Mouse (Mus musculus): ENCODE measurements at regions not wholly inside any gene's neighbourhood (a gene's known extent, or its start where the extent isn't known, plus 50 kb on each side); places are given as distances from the start of the nearest gene placed in this dataset.

GRCm38 (mm10) chr3:54103098-54103497, 52.7 kb upstream of the Trpc4 start:
- whole genome bisulfite sequencing, result 65% methylated on average over 15 of the region's 16 CpGs
- Histone ChIP-seq H3K4me1 (ENCODE audit: control insufficient read depth, insufficient read depth, low read length) (no peaks in the 10 kb centered on the region), H3K4me3 (replicated peaks; ENCODE audit: insufficient read depth, low read depth, low read length) (no peak overlapping the region), H3K27ac (ENCODE audit: insufficient read depth, low read length) (no peak overlapping the region), H3K27me3 (ENCODE audit: control insufficient read depth, insufficient read depth, low read length) (no peaks in the 10 kb centered on the region)
- no peak for DNase-seq
- no peak for TF ChIP-seq POLR2A (IDR thresholded peaks at IDR 0.05; ENCODE audit: borderline replicate concordance, insufficient read depth, low read length)
- TF ChIP-seq CTCF (IDR thresholded peaks at IDR 0.05; ENCODE audit: borderline replicate concordance, insufficient read depth, low read depth, low read length), result no peak

- TF ChIP-seq POLR2A (IDR thresholded peaks at IDR 0.05; ENCODE audit: borderline replicate concordance, insufficient read depth, low read length), result no peak
- TF ChIP-seq CTCF (IDR thresholded peaks at IDR 0.05; ENCODE audit: borderline replicate concordance, insufficient read depth, low read depth, low read length), result no peak
- 52% methylated on average over 6 of the region's 6 CpGs for WGBS
- H3K27ac ChIP-seq (ENCODE audit: insufficient read depth, low read length), result no peak overlapping the region
- no peaks in the 10 kb centered on the region for H3K4me1 ChIP-seq (ENCODE audit: control insufficient read depth, insufficient read depth, low read length)
- DNase-seq, result no peak
- no peaks in the 10 kb centered on the region for H3K27me3 ChIP-seq (ENCODE audit: control insufficient read depth, insufficient read depth, low read length)
- H3K4me3 ChIP-seq (replicated peaks; ENCODE audit: insufficient read depth, low read depth, low read length), result no peak overlapping the region
Measured at GRCm38 (mm10) chr3:54083634-54084033, 72.2 kb upstream of the Trpc4 start.

GRCm38 (mm10) chr3:54076461-54076860, 79.4 kb upstream of the Trpc4 start:
- Histone ChIP-seq H3K27me3 (ENCODE audit: control insufficient read depth, insufficient read depth, low read length) (no peaks in the 10 kb centered on the region; the same call in 1 of the 2 replicates), H3K4me1 (ENCODE audit: control insufficient read depth, insufficient read depth, low read length) (no peaks in the 10 kb centered on the region), H3K4me3 (replicated peaks; ENCODE audit: insufficient read depth, low read depth, low read length) (no peak overlapping the region), H3K27ac (ENCODE audit: insufficient read depth, low read length) (no peak overlapping the region)
- no peak for DNase-seq
- TF ChIP-seq CTCF (IDR thresholded peaks at IDR 0.05; ENCODE audit: borderline replicate concordance, insufficient read depth, low read depth, low read length) (no peak), POLR2A (IDR thresholded peaks at IDR 0.05; ENCODE audit: borderline replicate concordance, insufficient read depth, low read length) (no peak)
- 86% methylated on average over 5 of the region's 5 CpGs for WGBS

GRCm38 (mm10) chr3:54060653-54061052, 95.2 kb upstream of the Trpc4 start:
- no peak overlapping the region for H3K27ac ChIP-seq (ENCODE audit: insufficient read depth, low read length)
- no peaks in the 10 kb centered on the region for H3K4me1 ChIP-seq (ENCODE audit: control insufficient read depth, insufficient read depth, low read length)
- TF ChIP-seq POLR2A (IDR thresholded peaks at IDR 0.05; ENCODE audit: borderline replicate concordance, insufficient read depth, low read length), result no peak
- TF ChIP-seq CTCF (IDR thresholded peaks at IDR 0.05; ENCODE audit: borderline replicate concordance, insufficient read depth, low read depth, low read length), result no peak
- no peaks in the 10 kb centered on the region for H3K27me3 ChIP-seq (ENCODE audit: control insufficient read depth, insufficient read depth, low read length)
- WGBS, result 55% methylated on average over 1 of the region's 1 CpGs
- no peak for DNase-seq
- no peak overlapping the region for H3K4me3 ChIP-seq (replicated peaks; ENCODE audit: insufficient read depth, low read depth, low read length)

- WGBS, result 23% methylated on average over 7 of the region's 7 CpGs
- TF ChIP-seq CTCF (IDR thresholded peaks at IDR 0.05; ENCODE audit: borderline replicate concordance, insufficient read depth, low read depth, low read length) (no peak), POLR2A (IDR thresholded peaks at IDR 0.05; ENCODE audit: borderline replicate concordance, insufficient read depth, low read length) (no peak)
- H3K4me1 ChIP-seq (ENCODE audit: control insufficient read depth, insufficient read depth, low read length), result no peaks in the 10 kb centered on the region
- H3K27me3 ChIP-seq (ENCODE audit: control insufficient read depth, insufficient read depth, low read length), result no peaks in the 10 kb centered on the region
- H3K4me3 ChIP-seq (replicated peaks; ENCODE audit: insufficient read depth, low read depth, low read length), result no peak overlapping the region
- DNase-seq, result no peak
- H3K27ac ChIP-seq (ENCODE audit: insufficient read depth, low read length), result no peak overlapping the region
Measured at GRCm38 (mm10) chr3:54054376-54054775, 101.5 kb upstream of the Trpc4 start.

GRCm38 (mm10) chr3:54049370-54049769, 106.5 kb upstream of the Trpc4 start:
- DNase-seq, result no peak
- 6% methylated on average over 2 of the region's 2 CpGs for WGBS
- H3K4me3 ChIP-seq (replicated peaks; ENCODE audit: insufficient read depth, low read depth, low read length), result no peak overlapping the region

GRCm38 (mm10) chr3:54048091-54048670, 107.7 kb upstream of the Trpc4 start:
- no peaks in the 10 kb centered on the region for H3K27me3 ChIP-seq (ENCODE audit: control insufficient read depth, insufficient read depth, low read length)
- H3K27ac ChIP-seq (ENCODE audit: insufficient read depth, low read length), result no peak overlapping the region
- WGBS, result 59% methylated on average over 3 of the region's 3 CpGs
- no peak for DNase-seq
- no peak overlapping the region for H3K4me3 ChIP-seq (replicated peaks; ENCODE audit: insufficient read depth, low read depth, low read length)
- TF ChIP-seq CTCF (IDR thresholded peaks at IDR 0.05; ENCODE audit: borderline replicate concordance, insufficient read depth, low read depth, low read length) (no peak), POLR2A (IDR thresholded peaks at IDR 0.05; ENCODE audit: borderline replicate concordance, insufficient read depth, low read length) (no peak)
- no peaks in the 10 kb centered on the region for H3K4me1 ChIP-seq (ENCODE audit: control insufficient read depth, insufficient read depth, low read length)

More at GRCm38 (mm10) chr3:54049370-54049769, 106.5 kb upstream of the Trpc4 start:
- Histone ChIP-seq H3K4me1 (ENCODE audit: control insufficient read depth, insufficient read depth, low read length) (no peaks in the 10 kb centered on the region), H3K27ac (ENCODE audit: insufficient read depth, low read length) (no peak overlapping the region), H3K27me3 (ENCODE audit: control insufficient read depth, insufficient read depth, low read length) (no peaks in the 10 kb centered on the region)
- TF ChIP-seq CTCF (IDR thresholded peaks at IDR 0.05; ENCODE audit: borderline replicate concordance, insufficient read depth, low read depth, low read length), result no peak
- no peak for TF ChIP-seq POLR2A (IDR thresholded peaks at IDR 0.05; ENCODE audit: borderline replicate concordance, insufficient read depth, low read length)

GRCm38 (mm10) chr3:54027365-54027764, 128.5 kb upstream of the Trpc4 start:
- 71% methylated on average over 4 of the region's 4 CpGs for WGBS
- no peak for TF ChIP-seq POLR2A (IDR thresholded peaks at IDR 0.05; ENCODE audit: borderline replicate concordance, insufficient read depth, low read length)
- TF ChIP-seq CTCF (IDR thresholded peaks at IDR 0.05; ENCODE audit: borderline replicate concordance, insufficient read depth, low read depth, low read length), result no peak
- no peak overlapping the region for H3K27ac ChIP-seq (ENCODE audit: insufficient read depth, low read length)
- H3K4me3 ChIP-seq (replicated peaks; ENCODE audit: insufficient read depth, low read depth, low read length), result no peak overlapping the region
- no peaks in the 10 kb centered on the region for H3K27me3 ChIP-seq (ENCODE audit: control insufficient read depth, insufficient read depth, low read length)
- DNase-seq, result no peak
- H3K4me1 ChIP-seq (ENCODE audit: control insufficient read depth, insufficient read depth, low read length), result no peaks in the 10 kb centered on the region

All from cerebellum, adult 2 months (tissue).